Mouse (Mus musculus) hindbrain, postnatal 0 days (tissue): ENCODE results near the gene Prelid1. TPM values are rescaled to one million over a fixed set of nuclear protein-coding genes. Genes with fewer than 3 reads are reported as not detected.
A peak's percentile ranks its signal among the peaks of the same experiment; 100 is the strongest.

Experiments used
- ATAC-seq: fragments of 200-750 bp; cut with Nextera tagmentation; 2 replicates; pipeline ENCODE4 v1.8.0; 2017; ENCODE audit warnings: mild to moderate bottlenecking, moderate TSS enrichment, moderate library complexity
- DNase-seq: peaks from one replicate; pipeline ENCODE4 v3.0.0-alpha.2; 2015; ENCODE audit warnings: low spot score
- H3K27ac ChIP-seq: fragments of 300-500 bp; sonication (generic); 2 replicates; pipeline ENCODE4 v1.5.1; 2014; ENCODE audit warnings: mild to moderate bottlenecking
- H3K27me3 ChIP-seq: fragments of 300-500 bp; sonication (generic); 2 replicates; pipeline ENCODE4 v1.6.1; 2014; ENCODE audit warnings: low read length, mixed read lengths; ENCODE audit not compliant: insufficient read depth
- H3K36me3 ChIP-seq: fragments of 300-500 bp; sonication (generic); 2 replicates; pipeline ENCODE4 v1.6.1; 2014; ENCODE audit warnings: low read length, mixed read lengths; ENCODE audit not compliant: insufficient read depth
- H3K4me1 ChIP-seq: fragments of 300-500 bp; sonication (generic); 2 replicates; pipeline ENCODE4 v1.6.1; 2014; ENCODE audit warnings: antibody characterized with exemption, low read length, mixed read lengths; ENCODE audit not compliant: insufficient read depth
- H3K4me2 ChIP-seq: fragments of 300-500 bp; sonication (generic); 2 replicates; pipeline ENCODE4 v1.6.1; 2014; ENCODE audit warnings: low read depth, mild to moderate bottlenecking, low read length, moderate library complexity, mixed read lengths
- H3K4me3 ChIP-seq: fragments of 300-500 bp; sonication (generic); 2 replicates; pipeline ENCODE4 v1.5.1; 2014; ENCODE audit warnings: low read length
- H3K9ac ChIP-seq: fragments of 300-500 bp; sonication (generic); replicated peaks from 2 replicates; pipeline ENCODE4 v1.6.1; 2014; ENCODE audit warnings: mild to moderate bottlenecking, low read length, moderate library complexity, mixed read lengths
- H3K9me3 ChIP-seq: fragments of 300-500 bp; sonication (generic); 2 replicates; pipeline ENCODE4 v1.6.1; 2016; ENCODE audit warnings: low read length, mixed read lengths
- CTCF ChIP-seq: IDR thresholded peaks from 2 replicates; pipeline ENCODE4 v1.5.1; 2016; ENCODE audit warnings: antibody characterized with exemption, control low read depth, low read depth
- WGBS: fragments of 180-500 bp; shearing (Covaris S2); extraction: QIAGEN DNeasy Blood & Tissue Kit; methylation state at CpG from one replicate; pipeline ENCODE4 v1.1.7; 2014; 5-methylcytosine and 5-hydroxymethylcytosine counted together
- polyA plus RNA-seq: library from polyadenylated mRNA; unstranded; fragments of >200 nt; fragmentation: Nextera tagmentation; extraction: Ambion mirVana; gene quantifications from 2 replicates; pipeline ENCODE4 v1.2.1, GENCODE M21; 2015
- total RNA-seq: library from RNA; depleted of rRNA; stranded (reverse); fragments of >200 nt; gene quantifications from 2 replicates; pipeline ENCODE4 v1.2.3, GENCODE M21; 2014

The Prelid1 gene
- total and polyA plus RNA-seq, 2 experiments from 2014 or later = 197 to 327 TPM

- ATAC-seq (no peak; the same call in 1 of the 2 replicates), DNase-seq (no peak)
- peaks cover 14% of the 10 kb centered on the region for H3K4me1 ChIP-seq
- no peaks in the 10 kb centered on the region for H3K27me3 ChIP-seq
- peak overlapping the region; percentile 62 for H3K4me3 ChIP-seq
- peak overlapping the region; percentile 71 for H3K4me2 ChIP-seq
- 51% methylated on average over 14 of the region's 14 CpGs for WGBS
- peak overlapping the region; percentile 78; the same call in 1 of the 2 replicates for H3K27ac ChIP-seq
- no peaks in the 10 kb centered on the region for H3K9me3 ChIP-seq
- peak; percentile 72 for TF ChIP-seq CTCF
- H3K36me3 ChIP-seq = peaks cover 5% of the 10 kb centered on the region
- H3K9ac ChIP-seq = peak overlapping the region; percentile 42
These were observed 10.5 kb downstream of the Prelid1 start for GRCm38 (mm10) chr13:55330567-55331400.

GRCm38 (mm10) chr13:55332331-55332730 is 12.0 kb downstream of the Prelid1 start:
- no peak for TF ChIP-seq CTCF
- no peak overlapping the region for H3K4me2 ChIP-seq
- H3K4me3 ChIP-seq = no peak overlapping the region
- ATAC-seq (no peak), DNase-seq (no peak)
- H3K27ac ChIP-seq = no peak overlapping the region
- no peaks in the 10 kb centered on the region for H3K9me3 ChIP-seq
- 91% methylated on average over 3 of the region's 3 CpGs for WGBS
- H3K36me3 ChIP-seq = no peaks in the 10 kb centered on the region
- H3K27me3 ChIP-seq = no peaks in the 10 kb centered on the region
- no peak overlapping the region for H3K9ac ChIP-seq
- H3K4me1 ChIP-seq = peaks cover 11% of the 10 kb centered on the region

GRCm38 (mm10) chr13:55335701-55336100 is 15.4 kb downstream of the Prelid1 start:
- 88% methylated on average over 4 of the region's 4 CpGs for WGBS

GRCm38 (mm10) chr13:55337341-55337975 is 17.2 kb downstream of the Prelid1 start:
- H3K27ac ChIP-seq = no peak overlapping the region
- no peaks in the 10 kb centered on the region for H3K9me3 ChIP-seq
- H3K4me2 ChIP-seq = no peak overlapping the region
- no peaks in the 10 kb centered on the region for H3K36me3 ChIP-seq
- WGBS = 62% methylated on average over 10 of the region's 10 CpGs
- H3K27me3 ChIP-seq = no peaks in the 10 kb centered on the region
- H3K4me3 ChIP-seq = no peak overlapping the region
- no peak overlapping the region for H3K9ac ChIP-seq
- ATAC-seq = no peak
- TF ChIP-seq CTCF = no peak
- DNase-seq = no peak
- no peaks in the 10 kb centered on the region for H3K4me1 ChIP-seq

More at GRCm38 (mm10) chr13:55335701-55336100, 15.4 kb downstream of the Prelid1 start:
- H3K4me3 ChIP-seq = no peak overlapping the region
- H3K27me3 ChIP-seq = no peaks in the 10 kb centered on the region
- TF ChIP-seq CTCF = no peak
- no peak overlapping the region for H3K4me2 ChIP-seq
- H3K4me1 ChIP-seq = no peaks in the 10 kb centered on the region
- no peak overlapping the region for H3K9ac ChIP-seq
- H3K36me3 ChIP-seq = no peaks in the 10 kb centered on the region
- no peak overlapping the region for H3K27ac ChIP-seq
- ATAC-seq (no peak), DNase-seq (no peak)
- no peaks in the 10 kb centered on the region for H3K9me3 ChIP-seq

- Histone ChIP-seq H3K4me2 (no peak overlapping the region), H3K4me1 (no peaks in the 10 kb centered on the region), H3K27ac (no peak overlapping the region), H3K9me3 (no peaks in the 10 kb centered on the region), H3K36me3 (no peaks in the 10 kb centered on the region), H3K9ac (no peak overlapping the region), H3K4me3 (no peak overlapping the region), H3K27me3 (no peaks in the 10 kb centered on the region)
- DNase-seq (peak; percentile 61), ATAC-seq (peak; percentile 24; the same call in 1 of the 2 replicates)
- no peak for TF ChIP-seq CTCF
- WGBS = 49% methylated on average over 12 of the region's 12 CpGs
These were observed 18.1 kb downstream of the Prelid1 start for GRCm38 (mm10) chr13:55338131-55339054.

- DNase-seq = no peak
- ATAC-seq = no peak
- no peak overlapping the region for H3K4me2 ChIP-seq
- WGBS = 42% methylated on average over 2 of the region's 2 CpGs
- H3K9ac ChIP-seq = no peak overlapping the region
- TF ChIP-seq CTCF = no peak
- H3K27ac ChIP-seq = no peak overlapping the region
- H3K9me3 ChIP-seq = no peaks in the 10 kb centered on the region
- H3K36me3 ChIP-seq = no peaks in the 10 kb centered on the region
- H3K4me3 ChIP-seq = no peak overlapping the region
- no peaks in the 10 kb centered on the region for H3K4me1 ChIP-seq
- no peaks in the 10 kb centered on the region for H3K27me3 ChIP-seq
These were observed 19.0 kb downstream of the Prelid1 start for GRCm38 (mm10) chr13:55339259-55339658.
